Mouse (Mus musculus): Measurements from ENCODE around the gene Pmepa1. TPM values are rescaled to one million over a fixed set of nuclear protein-coding genes. Genes with fewer than 3 reads are reported as not detected.

Pmepa1 gene
- polyA plus RNA-seq, 1 experiment from 2014 or later = 7.0 TPM

- no peaks in the 10 kb centered on the region for H3K27me3 ChIP-seq (ENCODE audit: control insufficient read depth, insufficient read depth, low read length)
- H3K9me3 ChIP-seq (ENCODE audit: control insufficient read depth, low read length) = no peaks in the 10 kb centered on the region
- H3K9ac ChIP-seq (ENCODE audit: low read length) = no peak overlapping the region
- TF ChIP-seq EP300 (optimal IDR thresholded peaks at IDR 0.05) = no peak
- no peaks in the 10 kb centered on the region for H3K4me1 ChIP-seq (replicated peaks; ENCODE audit: control insufficient read depth, insufficient read depth)
- no peak overlapping the region for H3K27ac ChIP-seq (replicated peaks)
- no peaks in the 10 kb centered on the region for H3K36me3 ChIP-seq (ENCODE audit: control insufficient read depth, insufficient read depth, low read length)
- no peak for ATAC-seq (ENCODE audit: low FRiP score, low TSS enrichment)
- DNase-seq (ENCODE audit: low spot score) = no peak
- H3K4me3 ChIP-seq (ENCODE audit: low read depth, low read length) = no peak overlapping the region
- WGBS = 86% methylated on average over 19 of the region's 19 CpGs
- no peak overlapping the region for H3K4me2 ChIP-seq (replicated peaks; ENCODE audit: low read depth)
Measured at GRCm38 (mm10) chr2:173202924-173203689, 73.2 kb downstream of the Pmepa1 start.

- DNase-seq (ENCODE audit: low spot score) (no peak), ATAC-seq (ENCODE audit: low FRiP score, low TSS enrichment) (no peak)
- 87% methylated on average over 4 of the region's 4 CpGs for WGBS
- H3K9me3 ChIP-seq (ENCODE audit: control insufficient read depth, low read length) = no peaks in the 10 kb centered on the region
- no peak overlapping the region for H3K27ac ChIP-seq (replicated peaks)
- no peaks in the 10 kb centered on the region for H3K27me3 ChIP-seq (ENCODE audit: control insufficient read depth, insufficient read depth, low read length)
- H3K36me3 ChIP-seq (ENCODE audit: control insufficient read depth, insufficient read depth, low read length) = no peaks in the 10 kb centered on the region
- H3K4me3 ChIP-seq (ENCODE audit: low read depth, low read length) = no peak overlapping the region
- no peaks in the 10 kb centered on the region for H3K4me1 ChIP-seq (replicated peaks; ENCODE audit: control insufficient read depth, insufficient read depth)
- no peak overlapping the region for H3K9ac ChIP-seq (ENCODE audit: low read length)
- no peak for TF ChIP-seq EP300 (optimal IDR thresholded peaks at IDR 0.05)
- TF ChIP-seq CTCF (IDR thresholded peaks at IDR 0.05; ENCODE audit: low read depth) = no peak
- H3K4me2 ChIP-seq (replicated peaks; ENCODE audit: low read depth) = no peak overlapping the region
Measured at GRCm38 (mm10) chr2:173194796-173195195, 81.5 kb downstream of the Pmepa1 start.

DNA sequence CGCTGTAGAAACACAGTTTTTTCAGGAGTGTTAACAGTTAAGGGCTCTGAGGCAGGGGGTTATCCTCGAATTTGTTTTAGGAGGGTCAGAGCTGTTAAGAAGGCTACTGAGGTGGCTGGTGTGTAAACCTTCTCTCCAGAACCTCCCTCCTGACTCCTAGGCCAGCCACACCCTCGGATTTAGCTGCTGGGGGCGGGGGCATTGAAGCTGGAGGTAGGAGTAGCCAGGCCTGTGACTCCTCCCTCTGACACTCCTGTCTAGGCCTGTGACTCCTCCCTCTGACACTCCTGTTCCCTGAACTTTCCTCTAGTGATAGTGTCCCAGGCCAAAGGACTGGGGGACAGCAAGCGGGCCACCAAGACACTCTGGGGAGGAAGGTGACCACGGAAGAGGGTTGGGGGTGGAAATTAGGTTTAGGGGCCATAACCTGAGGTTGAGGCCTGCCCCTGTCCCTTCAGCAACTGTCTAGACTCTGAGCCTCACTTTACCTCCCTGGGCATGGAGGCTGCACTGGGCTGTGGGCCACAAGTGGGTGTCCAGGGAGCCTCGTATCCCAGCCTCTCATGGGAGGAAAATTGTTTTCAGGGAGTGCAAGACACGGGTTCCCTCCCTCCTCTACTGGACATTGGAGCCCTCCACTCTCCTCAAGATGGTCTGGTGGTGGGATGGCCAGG is 89.0 kb downstream of the Pmepa1 start:
- ATAC-seq (ENCODE audit: low FRiP score, low TSS enrichment) = peak; percentile 86
- Histone ChIP-seq H3K27me3 (ENCODE audit: control insufficient read depth, insufficient read depth, low read length) (no peaks in the 10 kb centered on the region), H3K4me1 (replicated peaks; ENCODE audit: control insufficient read depth, insufficient read depth) (no peaks in the 10 kb centered on the region), H3K9me3 (ENCODE audit: control insufficient read depth, low read length) (no peaks in the 10 kb centered on the region), H3K4me3 (ENCODE audit: low read depth, low read length) (no peak overlapping the region), H3K36me3 (ENCODE audit: control insufficient read depth, insufficient read depth, low read length) (no peaks in the 10 kb centered on the region), H3K27ac (replicated peaks) (no peak overlapping the region), H3K4me2 (replicated peaks; ENCODE audit: low read depth) (no peak overlapping the region), H3K9ac (ENCODE audit: low read length) (no peak overlapping the region)
- TF ChIP-seq EP300 (optimal IDR thresholded peaks at IDR 0.05) (no peak), CTCF (IDR thresholded peaks at IDR 0.05; ENCODE audit: low read depth) (no peak)
- WGBS = 38% methylated on average over 8 of the region's 8 CpGs
- DNase-seq (ENCODE audit: low spot score) = peak; percentile 76

- Histone ChIP-seq H3K9me3 (ENCODE audit: control insufficient read depth, low read length) (no peaks in the 10 kb centered on the region), H3K4me1 (replicated peaks; ENCODE audit: control insufficient read depth, insufficient read depth) (no peaks in the 10 kb centered on the region), H3K27ac (replicated peaks) (no peak overlapping the region), H3K4me3 (ENCODE audit: low read depth, low read length) (no peak overlapping the region), H3K4me2 (replicated peaks; ENCODE audit: low read depth) (no peak overlapping the region), H3K36me3 (ENCODE audit: control insufficient read depth, insufficient read depth, low read length) (no peaks in the 10 kb centered on the region), H3K27me3 (ENCODE audit: control insufficient read depth, insufficient read depth, low read length) (no peaks in the 10 kb centered on the region), H3K9ac (ENCODE audit: low read length) (no peak overlapping the region)
- WGBS = 26% methylated on average over 26 of the region's 26 CpGs
- TF ChIP-seq CTCF (IDR thresholded peaks at IDR 0.05; ENCODE audit: low read depth) (peak; percentile 99), EP300 (optimal IDR thresholded peaks at IDR 0.05) (no peak)
- ATAC-seq (ENCODE audit: low FRiP score, low TSS enrichment) = peak; percentile 72
- DNase-seq (ENCODE audit: low spot score) = peak; percentile 87
Measured at GRCm38 (mm10) chr2:173186047-173186943, 90.0 kb downstream of the Pmepa1 start.

GRCm38 (mm10) chr2:173185282-173185681 is 91.1 kb downstream of the Pmepa1 start:
- TF ChIP-seq EP300 (optimal IDR thresholded peaks at IDR 0.05) = no peak
- TF ChIP-seq CTCF (IDR thresholded peaks at IDR 0.05; ENCODE audit: low read depth) = no peak
- Histone ChIP-seq H3K27me3 (ENCODE audit: control insufficient read depth, insufficient read depth, low read length) (no peaks in the 10 kb centered on the region), H3K4me1 (replicated peaks; ENCODE audit: control insufficient read depth, insufficient read depth) (no peaks in the 10 kb centered on the region), H3K36me3 (ENCODE audit: control insufficient read depth, insufficient read depth, low read length) (no peaks in the 10 kb centered on the region), H3K27ac (replicated peaks) (no peak overlapping the region), H3K9ac (ENCODE audit: low read length) (no peak overlapping the region), H3K4me2 (replicated peaks; ENCODE audit: low read depth) (no peak overlapping the region), H3K9me3 (ENCODE audit: control insufficient read depth, low read length) (no peaks in the 10 kb centered on the region), H3K4me3 (ENCODE audit: low read depth, low read length) (no peak overlapping the region)
- no peak for ATAC-seq (ENCODE audit: low FRiP score, low TSS enrichment)
- WGBS = 64% methylated on average over 6 of the region's 6 CpGs
- no peak for DNase-seq (ENCODE audit: low spot score)

Measured in stomach, postnatal 0 days (tissue).